Mouse (Mus musculus): ENCODE results near the gene Exoc6. TPM values are rescaled to one million over a fixed set of nuclear protein-coding genes. Genes with fewer than 3 reads are reported as not detected.

The Exoc6 gene
- polyA plus RNA-seq, 2 experiments = 17.3 to 31.6 TPM

DNA sequence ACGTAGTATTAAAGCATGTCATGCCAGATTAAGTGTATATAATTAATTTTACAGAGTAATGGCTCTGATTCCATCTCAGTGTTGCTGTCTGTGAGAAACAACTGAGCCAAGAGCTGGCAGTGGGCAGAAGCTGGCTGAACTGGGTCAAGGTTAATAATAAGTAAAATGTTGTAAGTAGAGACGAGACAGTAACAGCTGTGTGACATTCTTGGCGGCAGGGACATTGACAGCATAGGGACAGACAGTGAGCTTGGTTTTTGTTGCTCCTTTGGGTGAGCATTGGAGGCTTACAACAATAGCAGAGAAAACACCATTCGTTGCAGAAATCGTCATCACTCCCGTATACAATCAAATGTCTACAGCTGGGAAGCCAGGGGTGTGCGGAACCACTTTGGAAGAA, 13.8 kb upstream of the Exoc6 start:
- no peaks in the 10 kb centered on the region for H3K36me3 ChIP-seq (replicated peaks; ENCODE audit: control insufficient read depth, insufficient read depth, low read depth)
- WGBS (ENCODE audit: insufficient replicate concordance) = 73% methylated on average over 7 of the region's 7 CpGs
- H3K4me2 ChIP-seq (ENCODE audit: low read depth) = no peak overlapping the region
- no peak overlapping the region for H3K4me3 ChIP-seq (ENCODE audit: insufficient read depth in 1 of 2, low read depth in 2 of 2, low read length in 2 of 2)
- no peaks in the 10 kb centered on the region for H3K9me3 ChIP-seq (ENCODE audit: control insufficient read depth, low read length)
- DNase-seq (ENCODE audit: low read depth in 3 of 3, low spot score in 3 of 3) = no peak
- no peak for TF ChIP-seq EP300 (IDR thresholded peaks at IDR 0.05; ENCODE audit: low read depth)
- no peak for TF ChIP-seq CTCF (IDR thresholded peaks at IDR 0.05; ENCODE audit: low read depth)
- H3K9ac ChIP-seq (replicated peaks) = no peak overlapping the region
- H3K27me3 ChIP-seq (ENCODE audit: control insufficient read depth, insufficient read depth, low read length) = no peaks in the 10 kb centered on the region
- H3K4me1 ChIP-seq (replicated peaks; ENCODE audit: control insufficient read depth in 2 of 2, insufficient read depth in 2 of 2, low read length in 1 of 2) = peaks cover 19 to 27% of the 10 kb centered on the region in 2 experiments
- no peak for ATAC-seq (ENCODE audit: insufficient read depth)
- no peak overlapping the region for H3K27ac ChIP-seq

DNA sequence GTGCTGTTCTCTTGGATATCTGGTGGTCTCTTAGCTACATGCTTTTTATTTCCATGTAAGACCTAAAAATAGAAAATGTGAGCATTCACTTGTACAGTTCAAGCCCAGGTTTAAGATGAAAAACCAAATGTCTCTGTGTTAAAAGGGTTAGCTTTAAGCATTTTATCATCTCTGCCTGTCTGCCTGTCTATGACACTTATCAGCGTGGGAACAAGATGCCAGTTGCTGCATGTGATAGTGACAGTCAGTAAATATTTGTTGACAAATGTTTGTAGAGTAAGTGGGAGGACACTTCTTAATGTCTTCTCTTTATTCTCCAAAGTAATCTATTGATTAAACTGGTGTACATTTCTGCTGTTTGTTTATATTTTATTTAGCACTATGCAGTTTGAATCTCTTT, 12.5 kb upstream of the Exoc6 start:
- H3K36me3 ChIP-seq (replicated peaks; ENCODE audit: control insufficient read depth, insufficient read depth, low read depth) = no peaks in the 10 kb centered on the region
- no peak overlapping the region for H3K4me3 ChIP-seq (ENCODE audit: insufficient read depth in 1 of 2, low read depth in 2 of 2, low read length in 2 of 2)
- no peak overlapping the region for H3K27ac ChIP-seq
- TF ChIP-seq EP300 (IDR thresholded peaks at IDR 0.05; ENCODE audit: low read depth) (peak; percentile 80), CTCF (IDR thresholded peaks at IDR 0.05; ENCODE audit: low read depth) (no peak)
- no peak overlapping the region for H3K9ac ChIP-seq (replicated peaks)
- no peaks in the 10 kb centered on the region for H3K27me3 ChIP-seq (ENCODE audit: control insufficient read depth, insufficient read depth, low read length)
- DNase-seq (ENCODE audit: low read depth in 3 of 3, low spot score in 3 of 3) (peak in 1 of 3 experiments; percentile 54), ATAC-seq (ENCODE audit: insufficient read depth) (peak; percentile 57; the same call in 1 of the 2 replicates)
- no peaks in the 10 kb centered on the region for H3K9me3 ChIP-seq (ENCODE audit: control insufficient read depth, low read length)
- WGBS (ENCODE audit: insufficient replicate concordance) = 6% methylated on average over 1 of the region's 1 CpGs
- no peak overlapping the region for H3K4me2 ChIP-seq (ENCODE audit: low read depth)
- peaks cover 19 to 27% of the 10 kb centered on the region in 2 experiments for H3K4me1 ChIP-seq (replicated peaks; ENCODE audit: control insufficient read depth in 2 of 2, insufficient read depth in 2 of 2, low read length in 1 of 2)

DNA sequence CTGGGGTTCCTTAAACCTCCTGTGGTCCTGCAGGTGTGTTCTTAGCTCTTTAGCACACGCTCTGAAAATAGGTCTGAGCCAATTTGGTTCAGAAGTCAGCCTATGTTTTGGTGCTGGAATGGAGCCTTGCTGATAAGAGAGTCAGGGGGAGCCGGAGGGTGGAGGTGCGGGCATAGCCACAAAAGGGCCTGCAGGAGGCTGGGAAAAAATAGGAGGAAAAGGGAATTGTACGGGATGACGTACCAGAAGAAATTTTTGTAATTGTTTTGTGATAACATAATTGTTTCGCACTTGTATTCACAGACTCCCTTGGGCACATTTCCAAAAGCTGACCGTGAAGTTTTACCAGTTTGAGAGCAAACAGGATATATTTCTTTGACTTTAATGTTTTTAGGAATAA, 10.0 kb upstream of the Exoc6 start:
- TF ChIP-seq CTCF (IDR thresholded peaks at IDR 0.05; ENCODE audit: low read depth) (no peak), EP300 (IDR thresholded peaks at IDR 0.05; ENCODE audit: low read depth) (no peak)
- 42% methylated on average over 7 of the region's 7 CpGs for WGBS (ENCODE audit: insufficient replicate concordance)
- H3K9me3 ChIP-seq (ENCODE audit: control insufficient read depth, low read length) = no peaks in the 10 kb centered on the region

DNA sequence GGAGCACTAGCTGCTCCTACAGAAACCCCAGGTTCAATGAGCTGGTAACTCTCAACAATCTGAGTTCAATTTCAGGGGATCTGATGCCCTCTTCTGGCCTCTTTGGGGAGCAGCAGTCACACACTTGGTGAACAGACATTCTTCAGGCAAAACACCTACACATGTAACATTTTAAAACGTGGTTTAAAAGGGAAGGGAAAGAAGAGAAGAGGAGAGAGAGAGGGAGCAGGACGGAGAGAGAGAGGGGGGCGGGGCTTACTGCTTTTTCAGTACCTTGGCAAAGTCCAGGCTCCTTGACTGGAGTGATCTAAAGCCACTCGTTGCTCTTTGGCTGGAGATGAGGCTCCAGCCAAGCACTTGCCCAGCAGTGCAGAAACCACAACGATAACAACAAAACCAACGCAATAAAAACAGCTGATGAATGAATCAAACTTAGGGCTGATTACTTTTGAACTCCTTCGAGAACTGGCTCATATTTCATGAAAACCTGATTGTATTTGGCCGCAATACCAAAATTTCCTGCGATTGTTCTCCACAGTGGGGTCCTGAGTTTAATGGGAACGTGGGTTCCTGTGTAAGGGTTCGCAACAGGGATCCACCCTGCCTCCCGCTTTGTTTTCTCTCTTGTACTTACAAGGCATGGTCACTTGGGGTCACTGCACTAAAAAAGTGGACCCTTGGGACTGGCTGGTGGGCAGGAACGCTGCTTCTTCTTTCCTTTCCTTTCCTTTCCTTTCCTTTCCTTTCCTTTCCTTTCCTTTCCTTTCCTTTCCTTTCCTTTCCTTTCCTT, 6.5 kb upstream of the Exoc6 start:
- no peak overlapping the region; the same call in 1 of the 2 replicates for H3K9ac ChIP-seq (replicated peaks)
- TF ChIP-seq CTCF (IDR thresholded peaks at IDR 0.05; ENCODE audit: low read depth) (peak; percentile 66), EP300 (IDR thresholded peaks at IDR 0.05; ENCODE audit: low read depth) (no peak)
- peak overlapping the region; percentile 53 for H3K4me2 ChIP-seq (ENCODE audit: low read depth)
- H3K4me3 ChIP-seq (ENCODE audit: insufficient read depth in 1 of 2, low read depth in 2 of 2, low read length in 2 of 2) = peak overlapping the region; percentile 6 to 17; a peak in 1 of 4 replicates
- DNase-seq (ENCODE audit: low read depth in 3 of 3, low spot score in 3 of 3) = no peak
- no peaks in the 10 kb centered on the region for H3K9me3 ChIP-seq (ENCODE audit: control insufficient read depth, low read length)
- H3K27me3 ChIP-seq (ENCODE audit: control insufficient read depth, insufficient read depth, low read length) = no peaks in the 10 kb centered on the region
- H3K36me3 ChIP-seq (replicated peaks; ENCODE audit: control insufficient read depth, insufficient read depth, low read depth) = no peaks in the 10 kb centered on the region
- WGBS (ENCODE audit: insufficient replicate concordance) = 24% methylated on average over 13 of the region's 13 CpGs
- no peak overlapping the region for H3K27ac ChIP-seq
- peaks cover 14 to 26% of the 10 kb centered on the region in 2 experiments for H3K4me1 ChIP-seq (replicated peaks; ENCODE audit: control insufficient read depth in 2 of 2, insufficient read depth in 2 of 2, low read length in 1 of 2)
- peak; percentile 46 for ATAC-seq (ENCODE audit: insufficient read depth)

More for the DNA sequence above, 10.0 kb upstream of the Exoc6 start:
- H3K4me1 ChIP-seq (replicated peaks; ENCODE audit: control insufficient read depth in 2 of 2, insufficient read depth in 2 of 2, low read length in 1 of 2) = peaks cover 21 to 30% of the 10 kb centered on the region in 2 experiments
- H3K9ac ChIP-seq (replicated peaks) = no peak overlapping the region; the same call in 1 of the 2 replicates
- peak overlapping the region; percentile 11; the same call in 1 of the 2 replicates for H3K27ac ChIP-seq
- H3K4me3 ChIP-seq (ENCODE audit: insufficient read depth in 1 of 2, low read depth in 2 of 2, low read length in 2 of 2) = no peak overlapping the region
- peak overlapping the region; percentile 38 for H3K4me2 ChIP-seq (ENCODE audit: low read depth)
- no peak for ATAC-seq (ENCODE audit: insufficient read depth)
- no peak for DNase-seq (ENCODE audit: low read depth in 3 of 3, low spot score in 3 of 3)
- H3K27me3 ChIP-seq (ENCODE audit: control insufficient read depth, insufficient read depth, low read length) = no peaks in the 10 kb centered on the region
- H3K36me3 ChIP-seq (replicated peaks; ENCODE audit: control insufficient read depth, insufficient read depth, low read depth) = no peaks in the 10 kb centered on the region

DNA sequence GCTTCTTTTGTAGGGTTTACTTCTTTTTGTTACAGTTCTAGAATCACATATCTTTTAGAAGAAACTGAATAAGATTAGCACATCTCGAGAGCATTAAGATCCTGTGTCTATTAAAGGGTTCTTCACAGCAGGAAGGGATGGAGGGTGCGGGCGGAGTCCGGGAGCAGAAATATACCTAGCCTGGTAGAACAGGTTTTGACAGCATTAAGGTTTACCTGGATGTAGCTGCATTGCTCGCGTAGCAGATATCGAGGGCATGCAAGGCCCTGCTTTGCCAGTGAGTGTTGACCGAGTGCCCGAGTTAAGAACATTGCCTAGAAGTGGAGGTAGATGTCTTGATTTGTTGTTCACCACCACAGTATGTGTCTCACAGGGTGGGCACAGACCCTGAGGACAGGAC, 5.7 kb upstream of the Exoc6 start:
- ATAC-seq (ENCODE audit: insufficient read depth) (no peak), DNase-seq (ENCODE audit: low read depth in 3 of 3, low spot score in 3 of 3) (no peak)
- Histone ChIP-seq H3K36me3 (replicated peaks; ENCODE audit: control insufficient read depth, insufficient read depth, low read depth) (no peaks in the 10 kb centered on the region), H3K4me2 (ENCODE audit: low read depth) (no peak overlapping the region), H3K27ac (no peak overlapping the region), H3K9me3 (ENCODE audit: control insufficient read depth, low read length) (no peaks in the 10 kb centered on the region), H3K4me1 (replicated peaks; ENCODE audit: control insufficient read depth in 2 of 2, insufficient read depth in 2 of 2, low read length in 1 of 2) (peaks cover 13 to 21% of the 10 kb centered on the region in 2 experiments), H3K4me3 (ENCODE audit: insufficient read depth in 1 of 2, low read depth in 2 of 2, low read length in 2 of 2) (no peak overlapping the region), H3K9ac (replicated peaks) (no peak overlapping the region), H3K27me3 (ENCODE audit: control insufficient read depth, insufficient read depth, low read length) (no peaks in the 10 kb centered on the region)
- TF ChIP-seq EP300 (IDR thresholded peaks at IDR 0.05; ENCODE audit: low read depth) (no peak), CTCF (IDR thresholded peaks at IDR 0.05; ENCODE audit: low read depth) (no peak)
- WGBS (ENCODE audit: insufficient replicate concordance) = 85% methylated on average over 9 of the region's 9 CpGs
